Mouse (Mus musculus): ENCODE measurements at regions not wholly inside any gene's neighbourhood (a gene's known extent, or its start where the extent isn't known, plus 50 kb on each side); places are given as distances from the start of the nearest gene placed in this dataset.
A peak's percentile ranks its signal among the peaks of the same experiment; 100 is the strongest.

- intact Hi-C loops (cut with DNase I) = no loop called here
- DNase-seq (ENCODE audit: low spot score in 2 of 2) = no peak
Measured at GRCm38 (mm10) chr8:26487866-26488265, 368.5 kb downstream of the Gm45692 start.

GRCm38 (mm10) chr8:26488590-26488989 is 369.3 kb downstream of the Gm45692 start:
- no peak for DNase-seq (ENCODE audit: low spot score in 2 of 2)
- intact Hi-C loops (cut with DNase I) = no loop called here

GRCm38 (mm10) chr8:26501196-26501813 is 382.0 kb downstream of the Gm45692 start:
- intact Hi-C loops (cut with DNase I) = no loop called here
- DNase-seq (ENCODE audit: low spot score in 2 of 2) = no peak

GRCm38 (mm10) chr8:26501814-26502572 is 382.7 kb downstream of the Gm45692 start:
- no peak for DNase-seq (ENCODE audit: low spot score in 2 of 2)
- intact Hi-C loops (cut with DNase I) = no loop called here

GRCm38 (mm10) chr8:26502772-26503171 is 383.4 kb downstream of the Gm45692 start:
- intact Hi-C loops (cut with DNase I) = no loop called here
- DNase-seq (ENCODE audit: low spot score in 2 of 2) = no peak

- DNase-seq (ENCODE audit: low spot score in 2 of 2) = no peak
- intact Hi-C loops (cut with DNase I) = no loop called here
Measured at GRCm38 (mm10) chr8:26503918-26504317, 384.6 kb downstream of the Gm45692 start.

DNA sequence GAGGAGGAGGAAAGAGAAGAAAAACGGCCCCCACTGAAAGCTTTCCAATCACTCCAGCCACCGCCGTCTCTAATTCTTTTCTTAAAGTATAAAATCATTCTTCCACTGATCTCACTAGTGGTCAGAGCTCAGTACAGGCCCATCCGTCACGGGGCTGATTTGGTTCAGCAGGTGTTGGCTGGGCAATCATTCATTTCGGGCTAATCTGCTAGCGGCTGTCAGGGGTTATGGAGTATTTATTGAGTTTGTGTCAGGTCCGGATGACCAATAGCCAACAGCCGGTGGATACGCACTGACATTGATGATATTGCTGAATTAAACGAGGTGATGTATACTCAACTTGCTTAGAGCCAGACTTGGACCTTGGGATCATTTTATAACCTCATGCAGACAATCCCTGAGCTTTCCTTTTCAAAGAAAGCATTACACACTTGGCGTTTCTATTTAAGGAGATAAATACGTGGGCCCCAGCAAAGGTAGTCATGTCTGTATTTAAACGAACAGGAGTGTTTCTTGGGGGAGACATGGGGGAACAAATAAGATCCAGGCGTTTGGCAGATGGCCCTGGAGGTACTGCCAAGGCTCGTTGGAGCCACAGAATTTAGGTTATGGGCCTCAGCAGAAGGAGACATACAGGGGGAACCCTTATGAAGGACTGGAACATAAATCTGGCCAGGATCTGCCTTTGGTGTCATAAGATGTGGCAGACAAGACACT is 385.1 kb downstream of the Gm45692 start:
- intact Hi-C loops (cut with DNase I) = no loop called here
- no peak for DNase-seq (ENCODE audit: low spot score in 2 of 2)

DNA sequence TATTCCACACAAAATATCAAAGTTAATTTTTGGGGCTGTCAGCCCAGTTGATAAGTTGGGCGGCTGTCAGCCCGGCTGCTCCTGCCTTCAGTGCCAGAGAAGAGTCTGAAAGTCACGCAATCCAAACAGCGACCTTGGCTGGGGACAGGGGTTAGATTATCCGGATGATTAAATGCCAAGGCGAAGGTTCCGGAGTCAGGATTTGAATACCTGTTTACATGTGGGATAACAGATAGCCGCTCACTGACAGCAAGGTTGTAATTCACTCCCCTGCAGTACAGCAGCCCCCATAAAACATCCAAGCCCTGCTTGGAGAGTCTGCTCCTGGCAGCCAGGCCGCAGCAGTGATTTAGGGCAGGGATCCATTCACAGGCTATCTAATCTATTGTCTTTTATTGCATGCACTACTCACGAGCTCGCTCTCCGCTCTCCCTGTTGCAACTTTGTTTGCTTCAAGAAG is 388.3 kb downstream of the Gm45692 start:
- no peak for DNase-seq (ENCODE audit: low spot score in 2 of 2)
- intact Hi-C loops (cut with DNase I) = no loop called here

GRCm38 (mm10) chr8:26509254-26509653 is 389.9 kb downstream of the Gm45692 start:
- intact Hi-C loops (cut with DNase I) = no loop called here
- no peak for DNase-seq (ENCODE audit: low spot score in 2 of 2)

GRCm38 (mm10) chr8:26513001-26513400 is 393.7 kb downstream of the Gm45692 start:
- intact Hi-C loops (cut with DNase I) = no loop called here
- no peak for DNase-seq (ENCODE audit: low spot score in 2 of 2)

DNA sequence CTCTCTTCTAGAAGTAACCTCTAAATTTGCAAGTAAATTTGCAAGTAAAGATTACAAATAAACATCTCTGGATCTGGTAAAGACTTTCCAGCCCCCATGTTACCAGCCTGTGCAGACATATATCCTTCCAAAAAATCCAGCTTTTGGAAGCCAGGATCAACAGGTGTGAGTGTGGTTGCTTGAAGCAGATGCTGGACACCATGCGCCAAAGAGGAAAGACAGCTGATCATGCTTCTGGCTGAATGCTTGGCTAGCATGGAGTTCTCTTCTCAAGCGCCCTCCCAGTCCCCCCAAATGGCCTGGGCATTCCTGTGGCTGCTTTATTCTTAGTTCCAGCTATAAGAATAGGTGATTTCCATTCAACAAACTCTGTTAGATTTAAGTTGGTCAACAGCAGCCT is 404.9 kb downstream of the Gm45692 start:
- no peak for DNase-seq (ENCODE audit: low spot score in 2 of 2)
- intact Hi-C loops (cut with DNase I) = no loop called here

DNA sequence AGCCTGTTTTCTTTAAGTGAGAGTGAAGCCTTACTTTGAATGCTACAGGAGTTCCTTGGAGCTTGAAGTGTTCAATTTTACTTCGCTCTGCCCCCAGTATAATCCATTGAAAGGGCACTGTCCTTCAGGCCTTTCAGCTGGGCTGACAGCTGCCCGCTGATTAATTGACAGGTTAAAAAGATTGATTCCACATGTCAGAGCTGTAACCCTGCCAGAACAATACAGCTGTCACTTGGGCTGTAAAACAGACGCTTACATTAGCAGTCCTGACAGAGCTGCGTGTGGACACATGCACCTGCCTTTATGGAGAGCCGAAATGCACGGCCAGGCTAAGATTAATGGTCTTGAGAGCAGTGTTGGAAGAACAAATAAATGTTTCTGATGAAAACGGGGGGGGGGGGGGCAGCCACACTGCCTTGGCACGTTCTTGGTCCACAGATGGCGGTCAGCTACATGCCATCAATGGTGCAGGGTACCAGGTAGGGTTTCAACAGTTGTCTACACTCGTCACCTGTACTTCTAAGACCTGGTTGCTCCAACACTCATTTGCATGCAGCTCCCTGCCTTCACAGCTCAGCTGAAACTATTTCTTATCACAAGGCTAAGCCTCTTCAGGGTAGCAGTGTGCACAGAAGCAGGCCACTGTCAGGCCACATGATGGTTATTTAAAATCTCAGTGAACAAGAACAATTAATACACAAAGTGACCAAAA is 407.3 kb downstream of the Gm45692 start:
- intact Hi-C loops (cut with DNase I) = no loop called here

DNA sequence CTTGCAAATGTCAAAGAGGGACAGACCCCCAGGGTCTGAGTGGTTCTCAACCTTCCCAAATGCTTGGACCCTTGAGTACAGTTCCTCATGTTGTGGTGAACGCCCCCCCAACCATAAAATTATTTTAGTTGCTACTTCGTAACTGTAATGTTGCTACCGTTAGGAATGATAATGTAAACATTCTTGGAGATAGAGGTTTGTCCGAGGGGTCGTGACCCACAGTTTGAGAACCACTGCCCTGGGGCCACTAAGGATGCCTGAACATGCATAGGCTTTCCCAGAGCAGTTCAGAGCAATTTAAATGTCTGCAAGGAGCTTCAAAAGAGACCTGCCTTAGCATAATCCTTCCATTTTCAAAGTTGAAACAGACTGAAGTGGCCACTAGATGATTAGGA is 407.8 kb downstream of the Gm45692 start:
- DNase-seq (ENCODE audit: low spot score in 2 of 2) = no peak
- intact Hi-C loops (cut with DNase I) = no loop called here

More for the DNA sequence above, 407.3 kb downstream of the Gm45692 start:
- no peak for DNase-seq (ENCODE audit: low spot score in 2 of 2)

GRCm38 (mm10) chr8:26529921-26530320 is 410.6 kb downstream of the Gm45692 start:
- no peak for DNase-seq (ENCODE audit: low spot score in 2 of 2)
- intact Hi-C loops (cut with DNase I) = loop anchor here (10.0 kb wide), 2 partner anchors 275 to 455 kb away; no protein-coding TSS in a partner anchor

DNA sequence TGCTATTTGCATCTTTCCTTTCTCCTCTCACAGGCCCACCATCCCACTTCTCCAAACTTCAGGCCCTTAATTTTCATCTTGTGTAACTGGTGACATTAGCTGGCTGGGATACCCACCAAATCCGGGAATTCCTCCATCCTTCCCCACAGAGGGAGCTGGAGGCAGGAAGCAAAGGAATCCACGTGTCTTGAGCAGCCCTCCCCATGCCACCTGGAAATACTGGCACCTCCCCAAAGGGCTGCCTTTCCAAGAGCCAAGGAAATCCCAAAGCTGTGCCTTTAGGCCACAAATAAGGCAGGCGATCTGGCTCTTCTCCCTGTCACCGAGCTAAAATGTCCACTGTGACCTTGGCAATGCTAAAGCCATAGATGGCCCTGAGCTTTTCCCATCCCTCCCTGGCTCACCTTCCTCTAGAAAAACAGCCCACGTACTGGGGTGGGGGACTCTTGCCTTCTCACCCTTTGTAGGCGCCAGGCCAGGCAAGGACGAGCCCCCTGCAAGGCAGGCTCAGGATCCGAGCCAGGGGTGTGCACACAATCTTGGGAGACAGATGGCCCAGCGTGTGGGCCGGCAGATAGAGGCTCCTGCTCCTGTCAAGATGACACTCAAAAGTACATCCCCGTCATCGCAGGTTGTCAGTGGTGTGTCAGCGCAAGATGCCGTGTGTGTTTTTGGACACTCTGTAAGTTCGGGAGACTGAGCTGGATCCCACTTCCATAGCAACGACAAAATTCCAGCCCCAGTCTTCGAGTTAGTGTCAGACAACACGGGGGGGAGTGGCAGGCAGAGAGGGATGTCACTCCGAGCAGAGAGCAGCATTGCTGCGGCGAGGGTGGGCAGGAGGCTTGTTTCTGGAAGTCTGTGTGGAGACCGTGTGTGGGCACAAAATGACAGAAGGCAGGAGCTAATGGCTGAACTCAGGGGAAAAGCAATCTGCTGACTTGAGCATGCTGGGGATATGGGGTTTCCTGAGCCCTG is 414.4 kb downstream of the Gm45692 start:
- intact Hi-C loops (cut with DNase I) = loop anchor here (10.0 kb wide), 2 partner anchors 271 to 451 kb away; no protein-coding TSS in a partner anchor
- DNase-seq (ENCODE audit: low spot score in 2 of 2) = peak; percentile 47 to 60

DNA sequence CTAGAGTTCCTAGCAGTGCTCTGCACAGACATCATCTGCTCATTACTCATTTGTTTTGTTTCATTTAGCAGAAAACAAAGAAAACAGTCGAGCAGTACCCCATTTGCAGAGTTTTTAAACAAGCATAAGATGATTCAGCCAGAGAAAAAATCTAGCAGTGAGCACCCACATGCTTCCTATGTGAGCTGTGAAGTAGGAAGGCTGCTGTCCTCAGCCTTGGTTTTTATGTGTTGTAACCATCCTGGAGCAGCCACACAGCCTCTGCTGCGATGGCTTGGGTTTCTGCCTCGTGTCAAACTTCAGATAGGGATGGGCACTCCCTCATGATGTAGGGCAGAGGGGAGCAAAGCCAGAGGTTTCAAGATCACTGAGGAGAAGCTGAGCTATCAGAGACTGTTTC is 416.5 kb downstream of the Gm45692 start:
- intact Hi-C loops (cut with DNase I) = loop anchor here (10.0 kb wide), 2 partner anchors 269 to 449 kb away; no protein-coding TSS in a partner anchor

DNA sequence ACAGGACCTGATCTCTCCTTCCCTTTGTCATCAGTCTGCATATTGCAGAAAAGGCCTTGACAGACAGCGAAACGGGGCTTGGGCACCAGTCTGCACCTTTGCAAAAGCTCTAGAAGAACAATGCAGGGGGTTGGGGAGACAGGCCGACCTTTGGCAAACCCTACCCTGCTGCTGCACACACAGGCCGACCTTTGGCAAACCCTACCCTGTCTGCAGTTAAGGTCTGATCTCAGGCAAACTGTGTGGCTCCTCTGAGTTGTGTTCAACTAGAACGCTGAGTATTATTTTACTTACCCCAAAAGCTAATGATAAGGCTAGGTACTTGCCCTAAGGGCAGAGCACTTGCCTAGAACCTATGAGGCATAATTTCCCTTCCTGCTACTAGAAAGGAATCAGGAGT is 423.4 kb upstream of the Zfp703 start:
- DNase-seq (ENCODE audit: low spot score in 2 of 2) = no peak
- intact Hi-C loops (cut with DNase I) = no loop called here

More for the DNA sequence above, 416.5 kb downstream of the Gm45692 start:
- DNase-seq (ENCODE audit: low spot score in 2 of 2) = peak; percentile 14 to 24

GRCm38 (mm10) chr8:26559196-26559595 is 417.9 kb upstream of the Zfp703 start:
- no peak for DNase-seq (ENCODE audit: low spot score in 2 of 2)
- intact Hi-C loops (cut with DNase I) = no loop called here

DNA sequence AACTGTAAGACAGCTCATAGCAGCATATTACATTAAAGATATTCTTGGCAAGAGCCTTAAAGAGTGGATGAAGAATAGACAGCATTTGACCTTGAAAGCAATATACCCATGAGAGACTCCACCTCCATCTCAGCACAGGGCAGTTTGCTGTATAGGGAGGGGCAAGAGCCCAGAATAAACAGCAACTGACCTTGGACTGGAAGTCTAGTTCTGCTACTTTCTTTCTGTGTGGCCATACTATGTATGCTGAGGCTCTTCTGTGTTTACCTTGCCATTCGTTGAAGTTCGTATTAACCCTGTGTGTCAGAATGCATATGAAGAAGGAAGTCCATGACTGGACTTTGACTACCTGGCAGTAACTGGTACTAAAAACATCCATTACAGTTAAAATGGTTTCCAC is 414.0 kb upstream of the Zfp703 start:
- no peak for DNase-seq (ENCODE audit: low spot score in 2 of 2)
- intact Hi-C loops (cut with DNase I) = no loop called here

Data from left cerebral cortex, postnatal 36 days (tissue).